Mouse (Mus musculus): ENCODE data around the gene H2-Aa.

GRCm38 (mm10) chr17:34315512-34315911, 27.9 kb upstream of the H2-Aa start:
- TF ChIP-seq CTCF (IDR thresholded peaks at IDR 0.05) (no peak), POLR2A (IDR thresholded peaks at IDR 0.05; ENCODE audit: insufficient read depth, low read depth, low read length) (no peak), EP300 (IDR thresholded peaks at IDR 0.05; ENCODE audit: insufficient read depth, low read depth, low read length) (no peak)
